Mouse (Mus musculus) urinary bladder, adult 18-20 months (tissue): ENCODE results near the gene Tra2a.

ENCODE experiments used
- DNase-seq, 2 experiments: peaks; one replicate each; pipeline ENCODE4 v3.0.0; 2022; ENCODE audit warnings: low spot score in 2 of 2, mixed read lengths in 2 of 2

The Tra2a gene

GRCm38 (mm10) chr6:49211596-49211995 lies 52.2 kb downstream of the Tra2a start:
- no peak for DNase-seq

- DNase-seq: no peak
Measured at GRCm38 (mm10) chr6:49209881-49210854, 53.7 kb downstream of the Tra2a start.

GRCm38 (mm10) chr6:49208935-49209334 lies 54.9 kb downstream of the Tra2a start:
- no peak for DNase-seq

DNA sequence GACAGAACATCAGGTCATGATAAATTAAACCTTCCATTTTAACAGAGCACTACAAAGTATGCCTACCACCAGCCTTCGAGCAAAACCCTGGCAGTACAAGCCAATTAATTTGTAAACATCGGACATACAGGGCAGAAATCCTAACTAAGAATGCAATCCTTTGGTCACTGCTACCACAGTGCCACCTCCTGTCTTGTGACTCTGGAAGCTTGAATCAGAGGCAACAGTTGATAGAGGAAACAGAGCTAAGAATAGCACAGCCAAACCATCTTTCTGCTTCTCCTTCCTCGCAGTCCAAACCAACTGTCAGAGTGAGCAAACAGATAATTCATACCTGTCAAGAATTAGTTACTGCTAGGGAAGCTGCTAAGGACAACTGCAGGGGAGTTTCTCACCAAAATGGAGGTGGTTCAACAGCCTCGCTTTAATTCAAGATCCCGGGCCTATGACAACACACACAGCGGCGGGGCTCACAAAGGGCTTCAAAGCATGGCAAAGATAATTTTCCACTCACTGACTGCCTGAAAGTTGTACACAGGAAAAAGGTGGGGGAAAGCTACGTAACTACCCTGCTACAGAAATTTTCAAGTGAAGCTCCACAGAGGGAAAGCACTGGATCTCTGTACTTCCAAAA lies 55.4 kb downstream of the Tra2a start:
- DNase-seq: no peak

DNA sequence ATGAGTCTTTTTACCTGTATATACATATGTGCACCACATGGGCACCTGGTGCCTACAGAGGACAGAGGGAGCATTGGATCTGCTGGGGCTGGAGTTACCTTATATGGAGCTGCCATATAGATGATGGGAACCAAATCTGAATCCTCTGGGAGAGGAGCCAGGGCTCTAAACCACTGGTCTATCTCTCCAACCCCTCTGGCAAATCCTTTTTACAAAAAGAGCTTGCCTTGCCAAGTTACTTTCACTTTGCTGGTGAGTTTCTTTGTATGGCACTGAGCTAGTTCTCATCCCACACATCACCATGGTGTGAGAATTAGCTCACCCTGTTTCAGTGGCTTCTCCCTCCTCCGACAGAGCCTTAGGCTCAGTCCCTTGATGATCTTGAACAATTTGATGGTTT lies 57.4 kb downstream of the Tra2a start:
- DNase-seq: no peak

- no peak for DNase-seq
Measured at GRCm38 (mm10) chr6:49195188-49195587, 68.6 kb downstream of the Tra2a start.

DNA sequence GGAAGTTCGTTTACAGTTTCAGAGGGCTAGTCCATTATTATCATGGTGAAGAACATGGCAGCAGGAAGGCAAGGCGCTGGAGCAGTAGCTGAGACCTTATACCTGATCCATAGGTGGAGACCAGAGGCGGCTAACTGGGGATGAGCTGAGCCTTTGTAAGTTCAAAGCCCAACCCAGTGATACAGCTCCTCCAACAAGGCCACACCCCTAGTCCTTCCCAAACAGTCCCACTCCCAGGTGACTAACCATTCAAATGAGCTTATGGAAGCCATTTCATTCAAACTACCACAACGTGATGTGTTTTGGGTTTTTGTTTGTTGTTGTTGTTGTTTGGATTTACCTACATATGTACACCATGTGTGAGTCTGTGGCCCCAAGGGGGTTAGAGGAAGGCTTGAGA lies 69.3 kb downstream of the Tra2a start:
- DNase-seq: no peak
